Mouse (Mus musculus): Measurements from ENCODE around the gene Bola1. TPM values are rescaled to one million over a fixed set of nuclear protein-coding genes. Genes with fewer than 3 reads are reported as not detected.
"Not testable (repeated sequence)": the region's sequence is repeated elsewhere in the genome, so short reads cannot be mapped to it uniquely, and the experiment has no call there.

The Bola1 gene
- polyA plus RNA-seq, 1 experiment, result 10.4 TPM

DNA sequence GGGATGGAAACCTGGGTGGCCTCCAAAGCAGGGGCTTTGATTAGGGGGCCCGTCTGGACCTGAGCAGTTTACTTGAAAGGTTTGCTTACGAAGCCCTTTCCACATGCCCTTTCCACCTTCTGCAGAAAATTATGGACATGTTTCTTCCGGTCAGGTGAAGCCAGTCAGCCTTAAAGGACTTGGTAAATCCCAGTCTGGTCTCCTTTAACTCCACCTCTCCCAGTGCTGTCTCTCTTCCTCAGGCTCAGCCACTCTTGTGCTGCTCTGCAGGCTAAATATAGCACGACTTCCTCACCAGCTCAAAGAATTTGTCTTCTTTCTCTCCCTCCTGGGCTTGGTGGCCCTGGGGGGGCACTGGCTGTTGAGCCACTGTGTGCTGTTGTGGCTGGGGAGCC is 37.1 kb downstream of the Bola1 start:
- no peak overlapping the region for H3K4me3 ChIP-seq (ENCODE audit: insufficient read depth, low read length)
- TF ChIP-seq CTCF (IDR thresholded peaks at IDR 0.05; ENCODE audit: borderline replicate concordance, insufficient read depth, low read length) (no peak), POLR2A (IDR thresholded peaks at IDR 0.05; ENCODE audit: low read depth, low read length) (no peak)
- peaks cover 4% of the 10 kb centered on the region; the same call in 1 of the 2 replicates for H3K4me1 ChIP-seq (ENCODE audit: control insufficient read depth, insufficient read depth, low read length)
- H3K27ac ChIP-seq (ENCODE audit: insufficient read depth, low read length), result no peak overlapping the region

DNA sequence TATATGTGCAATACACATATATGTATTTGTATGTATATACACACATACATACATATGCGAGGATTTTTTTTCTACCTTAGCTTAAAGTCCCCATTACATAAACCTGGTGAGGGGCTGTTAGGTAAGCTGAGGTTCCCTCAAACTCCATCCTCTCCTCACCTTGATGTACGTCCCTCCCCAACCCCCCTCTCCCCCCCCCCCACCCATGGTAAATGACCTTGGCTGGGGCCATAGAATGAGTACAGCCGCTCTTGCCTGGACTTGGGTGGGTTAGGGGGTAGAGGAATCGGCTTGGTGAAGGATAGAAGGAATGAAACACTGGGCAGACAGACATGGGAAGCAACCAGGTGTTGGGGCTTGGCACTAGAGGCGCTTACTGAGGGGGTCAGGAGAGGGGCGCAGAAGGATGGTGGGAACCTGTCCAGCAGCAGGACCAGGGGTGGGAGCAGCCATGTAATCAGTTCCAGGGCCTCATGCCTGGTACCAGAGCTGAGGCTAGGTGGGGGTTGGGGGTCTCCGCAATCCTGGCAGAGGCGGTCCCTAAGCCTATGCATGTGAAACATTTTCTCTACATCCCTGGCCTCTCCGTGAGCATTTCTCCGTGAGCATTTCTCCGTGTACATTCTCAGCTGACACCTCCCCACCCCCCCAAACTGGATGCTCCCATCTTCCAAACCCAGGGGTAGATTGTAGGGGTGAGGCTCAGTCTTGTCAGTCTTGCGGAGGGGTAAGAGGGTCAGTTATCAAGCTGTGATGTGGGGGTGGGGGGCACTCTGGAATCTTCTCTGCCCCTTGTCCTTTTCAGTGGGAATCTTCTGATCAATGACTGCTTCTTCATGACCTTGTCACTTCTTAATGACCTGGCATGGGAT is 37.8 kb downstream of the Bola1 start:
- TF ChIP-seq CTCF (IDR thresholded peaks at IDR 0.05; ENCODE audit: borderline replicate concordance, insufficient read depth, low read length) (no peak), POLR2A (IDR thresholded peaks at IDR 0.05; ENCODE audit: low read depth, low read length) (no peak)
- Histone ChIP-seq H3K4me1 (ENCODE audit: control insufficient read depth, insufficient read depth, low read length) (peaks cover 4% of the 10 kb centered on the region; the same call in 1 of the 2 replicates), H3K4me3 (ENCODE audit: insufficient read depth, low read length) (no peak overlapping the region), H3K27ac (ENCODE audit: insufficient read depth, low read length) (no peak overlapping the region)

DNA sequence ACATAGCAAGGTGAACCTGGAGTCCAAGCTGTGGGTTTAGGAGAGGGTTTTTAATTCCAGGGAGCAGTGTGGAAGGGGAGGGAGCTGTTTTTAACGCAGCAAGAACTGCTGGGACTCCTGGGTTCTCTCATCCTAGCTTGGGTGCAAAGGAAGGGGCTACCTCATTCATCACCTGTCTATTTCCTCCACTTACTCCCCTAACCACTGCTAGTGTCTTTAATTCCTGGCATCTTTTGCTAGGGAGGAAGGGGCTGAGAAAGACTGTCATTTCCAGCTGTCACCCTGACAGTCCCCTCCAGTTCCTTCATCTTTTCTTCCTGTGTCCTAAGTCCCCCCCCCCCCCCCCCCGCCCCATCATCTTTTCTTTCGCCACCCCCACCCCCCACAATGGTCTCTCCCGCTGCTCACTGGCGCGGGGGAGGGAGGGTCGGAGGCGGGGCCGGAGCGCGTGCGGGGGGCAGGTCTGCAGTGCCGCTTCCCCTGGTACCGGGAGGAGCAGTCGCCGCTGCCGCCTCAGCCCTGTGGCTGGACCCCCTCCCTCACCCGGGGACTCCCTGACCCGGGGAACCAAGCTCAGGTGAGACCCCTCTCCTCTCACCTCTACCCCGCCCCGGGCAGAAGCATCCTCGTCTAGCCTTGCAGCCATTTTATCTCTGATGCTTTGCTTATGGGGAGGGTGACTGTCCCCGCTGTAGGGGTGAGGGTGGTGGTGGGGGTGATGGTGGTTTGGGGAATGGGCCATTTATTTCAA is 38.6 kb downstream of the Bola1 start, which contains the start of gene Sv2a:
Sv2a (plus strand) TSS at position 425 of the 751 bp plus-strand sequence.
- Histone ChIP-seq H3K4me3 (ENCODE audit: insufficient read depth, low read length) (peak within 1 kb of the TSS; percentile 68), H3K27ac (ENCODE audit: insufficient read depth, low read length) (no peak within 1 kb of the TSS), H3K4me1 (ENCODE audit: control insufficient read depth, insufficient read depth, low read length) (peaks cover 4% of the 10 kb centered on the region; the same call in 1 of the 2 replicates)
- no peak for TF ChIP-seq POLR2A (IDR thresholded peaks at IDR 0.05; ENCODE audit: low read depth, low read length)
- TF ChIP-seq CTCF (IDR thresholded peaks at IDR 0.05; ENCODE audit: borderline replicate concordance, insufficient read depth, low read length), result no peak

DNA sequence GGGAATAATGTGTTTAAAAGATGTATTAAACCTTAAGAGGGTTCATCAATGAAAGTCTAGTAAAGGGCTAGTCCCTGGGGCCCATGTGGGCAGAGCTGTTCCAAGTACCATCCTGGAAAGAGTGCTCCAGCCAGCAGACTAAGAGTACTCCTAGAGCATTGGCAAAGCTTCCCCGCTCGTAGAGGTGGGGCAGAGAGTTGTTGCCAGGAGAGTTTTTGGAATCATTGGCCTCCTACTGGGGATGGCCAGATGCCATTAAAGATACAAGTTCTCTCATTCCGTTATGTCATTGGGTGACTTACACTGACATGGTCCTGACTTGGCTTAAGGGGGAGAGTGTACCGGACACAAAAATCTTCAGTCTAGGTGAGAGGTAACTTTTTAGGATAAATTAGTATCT is 40.0 kb downstream of the Bola1 start:
- H3K4me3 ChIP-seq (ENCODE audit: insufficient read depth, low read length), result no peak overlapping the region
- H3K4me1 ChIP-seq (ENCODE audit: control insufficient read depth, insufficient read depth, low read length), result peaks cover 4% of the 10 kb centered on the region; the same call in 1 of the 2 replicates
- H3K27ac ChIP-seq (ENCODE audit: insufficient read depth, low read length), result no peak overlapping the region
- no peak for TF ChIP-seq CTCF (IDR thresholded peaks at IDR 0.05; ENCODE audit: borderline replicate concordance, insufficient read depth, low read length)
- TF ChIP-seq POLR2A (IDR thresholded peaks at IDR 0.05; ENCODE audit: low read depth, low read length), result no peak

DNA sequence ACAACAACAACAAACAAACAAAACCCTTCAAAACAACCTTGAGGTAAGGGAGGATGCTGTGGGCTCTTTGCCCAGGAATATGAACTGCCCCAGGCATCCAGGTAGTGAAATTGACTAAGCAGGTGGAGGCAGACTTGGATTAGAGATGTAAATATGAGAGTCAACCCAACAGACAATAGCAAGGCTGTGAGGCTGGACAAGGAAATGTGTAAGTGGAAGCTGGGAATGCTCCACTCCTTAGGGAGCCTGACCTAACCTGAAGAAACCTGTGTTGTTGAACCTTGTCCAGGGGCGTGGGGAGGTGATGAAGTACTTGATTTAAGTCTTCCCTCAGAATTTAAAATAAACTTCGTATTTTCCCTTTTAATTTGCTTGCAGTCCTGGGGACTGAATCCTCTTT is 40.6 kb downstream of the Bola1 start:
- peaks cover 4% of the 10 kb centered on the region; the same call in 1 of the 2 replicates for H3K4me1 ChIP-seq (ENCODE audit: control insufficient read depth, insufficient read depth, low read length)
- no peak overlapping the region for H3K27ac ChIP-seq (ENCODE audit: insufficient read depth, low read length)
- TF ChIP-seq CTCF (IDR thresholded peaks at IDR 0.05; ENCODE audit: borderline replicate concordance, insufficient read depth, low read length) (no peak), POLR2A (IDR thresholded peaks at IDR 0.05; ENCODE audit: low read depth, low read length) (0 out of 2 replicates have a peak, but pooled peaks have one; percentile 11)
- H3K4me3 ChIP-seq (ENCODE audit: insufficient read depth, low read length), result no peak overlapping the region

DNA sequence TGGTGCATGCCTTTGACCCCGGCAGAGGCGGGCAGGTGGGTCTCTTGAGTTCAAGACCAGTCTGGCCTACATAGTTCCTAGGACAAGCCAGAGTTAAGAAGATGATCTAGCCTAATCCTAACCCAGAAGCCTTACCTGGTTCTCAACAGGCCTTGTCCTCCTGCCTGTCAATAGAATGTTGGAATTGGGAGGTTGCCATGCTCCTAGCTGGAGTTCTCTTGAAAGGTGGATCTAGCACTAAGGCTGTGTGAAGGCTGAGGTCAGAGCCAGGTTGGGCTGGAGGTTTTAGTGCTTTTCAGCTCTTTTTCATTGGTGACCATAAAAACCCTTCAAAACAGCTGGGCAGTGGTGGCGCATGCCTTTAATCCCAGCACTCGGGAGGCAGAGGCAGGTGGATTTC is 41.1 kb downstream of the Bola1 start:
- H3K4me1 ChIP-seq (ENCODE audit: control insufficient read depth, insufficient read depth, low read length), result peaks cover 4% of the 10 kb centered on the region; the same call in 1 of the 2 replicates
- no peak overlapping the region for H3K4me3 ChIP-seq (ENCODE audit: insufficient read depth, low read length)
- TF ChIP-seq CTCF (IDR thresholded peaks at IDR 0.05; ENCODE audit: borderline replicate concordance, insufficient read depth, low read length) (no peak), POLR2A (IDR thresholded peaks at IDR 0.05; ENCODE audit: low read depth, low read length) (no peak)
- H3K27ac ChIP-seq (ENCODE audit: insufficient read depth, low read length), result no peak overlapping the region

DNA sequence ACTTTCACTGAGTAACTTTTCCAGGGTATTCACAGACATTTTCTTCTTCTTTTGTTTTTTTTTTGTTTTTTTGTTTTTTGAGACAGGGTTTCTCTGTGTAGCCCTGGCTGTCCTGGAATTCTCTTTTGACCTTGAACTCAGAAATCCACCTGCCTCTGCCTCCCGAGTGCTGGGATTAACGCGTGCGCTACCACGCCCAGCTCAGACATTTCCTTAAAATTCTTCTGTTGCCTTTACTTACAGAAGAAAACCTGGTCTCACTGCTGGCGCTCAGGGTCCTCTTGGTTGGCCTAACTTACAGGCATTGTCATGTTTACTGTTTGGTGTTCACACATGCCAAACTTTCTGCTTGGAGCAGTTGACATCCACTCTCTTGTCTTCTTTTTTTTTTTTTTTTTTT is 44.3 kb downstream of the Bola1 start:
- TF ChIP-seq CTCF (IDR thresholded peaks at IDR 0.05; ENCODE audit: borderline replicate concordance, insufficient read depth, low read length) (no peak), POLR2A (IDR thresholded peaks at IDR 0.05; ENCODE audit: low read depth, low read length) (no peak)
- peaks cover 8% of the 10 kb centered on the region; the same call in 1 of the 2 replicates for H3K4me1 ChIP-seq (ENCODE audit: control insufficient read depth, insufficient read depth, low read length)
- H3K4me3 ChIP-seq (ENCODE audit: insufficient read depth, low read length), result no peak overlapping the region
- no peak overlapping the region for H3K27ac ChIP-seq (ENCODE audit: insufficient read depth, low read length)

DNA sequence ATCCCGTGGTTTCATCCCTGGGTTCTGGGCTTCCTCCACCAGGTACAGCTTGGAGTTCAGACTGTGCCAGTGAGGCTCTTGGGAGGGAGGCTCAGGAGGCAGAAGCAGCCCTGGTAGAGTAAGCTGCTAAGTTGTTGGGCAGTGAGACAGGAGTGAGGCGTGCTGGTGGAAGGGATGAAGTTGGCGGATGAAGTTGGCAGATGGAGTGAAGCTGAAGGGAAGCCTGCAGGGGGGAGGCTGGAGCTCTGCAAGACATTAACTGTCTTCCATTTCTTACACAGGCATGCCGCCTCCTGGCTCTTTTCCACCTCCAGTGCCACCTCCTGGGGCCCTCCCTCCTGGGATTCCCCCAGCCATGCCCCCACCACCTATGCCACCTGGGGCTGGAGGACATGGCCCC is 45.5 kb downstream of the Bola1 start:
- H3K4me3 ChIP-seq (ENCODE audit: insufficient read depth, low read length); H3K27ac ChIP-seq (ENCODE audit: insufficient read depth, low read length); H3K4me1 ChIP-seq (ENCODE audit: control insufficient read depth, insufficient read depth, low read length): not testable (repeated sequence)

DNA sequence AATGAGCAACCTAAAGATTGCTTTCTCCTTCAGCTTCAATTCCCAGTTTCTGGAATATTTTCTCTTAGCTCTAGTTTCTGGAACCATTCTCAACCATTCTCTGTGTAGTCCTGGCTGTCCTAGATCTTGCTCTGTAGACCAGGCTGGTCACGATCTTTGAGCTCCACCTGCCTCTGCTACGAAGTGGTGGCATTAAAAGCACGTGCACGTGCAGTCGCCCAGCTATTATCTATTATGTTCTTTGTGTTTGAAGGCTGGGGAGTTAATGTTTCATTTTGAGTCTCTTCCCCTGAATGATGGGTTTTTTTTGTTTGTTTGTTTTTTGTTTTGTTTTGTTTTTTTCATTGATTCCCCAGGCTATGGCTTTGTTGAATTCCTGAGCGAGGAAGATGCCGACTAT is 46.3 kb downstream of the Bola1 start:
- Histone ChIP-seq H3K4me3 (ENCODE audit: insufficient read depth, low read length) (peak overlapping the region; percentile 81), H3K4me1 (ENCODE audit: control insufficient read depth, insufficient read depth, low read length) (peaks cover 4% of the 10 kb centered on the region; the same call in 1 of the 2 replicates), H3K27ac (ENCODE audit: insufficient read depth, low read length) (peak overlapping the region; percentile 73; the same call in 1 of the 2 replicates)
- no peak for TF ChIP-seq CTCF (IDR thresholded peaks at IDR 0.05; ENCODE audit: borderline replicate concordance, insufficient read depth, low read length)
- no peak for TF ChIP-seq POLR2A (IDR thresholded peaks at IDR 0.05; ENCODE audit: low read depth, low read length)

Measured in embryonic fibroblast, embryonic 13.5 days (primary cell).